Mouse (Mus musculus) common myeloid progenitor, adult 5-6 weeks (primary cell): ENCODE data around the gene Vmn1r107. TPM values are rescaled to one million over a fixed set of nuclear protein-coding genes. Genes with fewer than 3 reads are reported as not detected.
"Not testable (repeated sequence)": the region's sequence is repeated elsewhere in the genome, so short reads cannot be mapped to it uniquely, and the experiment has no call there.

Experiments
- ATAC-seq: replicated peaks from 2 replicates; pipeline ENCODE4 v1.8.0; 2016; ENCODE audit warnings: low read depth, mild to moderate bottlenecking, moderate TSS enrichment, inconsistent platforms; ENCODE audit not compliant: poor library complexity, severe bottlenecking
- total RNA-seq: library from RNA; stranded (forward); fragments of 200-1000, 187-1606 nt; gene quantifications from 2 replicates; pipeline ENCODE4 v1.2.3, GENCODE M21; 2017

The Vmn1r107 gene
- not detected in 2 replicates for total RNA-seq

DNA sequence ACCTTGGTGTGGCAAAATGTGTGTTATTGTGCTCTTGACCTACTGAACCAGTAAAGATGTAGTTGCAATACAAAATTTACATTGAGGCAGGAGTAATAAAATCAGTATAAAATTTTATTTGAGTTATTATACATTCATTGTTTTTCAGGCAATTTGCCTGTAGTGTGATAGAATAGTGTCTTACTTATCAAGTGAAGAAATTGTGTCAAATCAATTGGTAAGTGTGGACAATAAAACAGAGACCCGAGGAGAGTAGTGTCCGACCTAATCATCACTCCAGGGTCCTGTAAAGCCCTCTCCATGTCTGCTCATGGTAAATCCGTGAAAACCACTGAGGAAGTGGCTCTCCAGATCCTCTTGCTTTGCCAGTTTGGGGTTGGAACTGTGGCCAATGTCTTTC is at the start of gene Vmn1r107:
TSS of gene Vmn1r107 (plus strand) at position 301 of the 400 bp plus-strand sequence.
- ATAC-seq, result not testable (repeated sequence)

DNA sequence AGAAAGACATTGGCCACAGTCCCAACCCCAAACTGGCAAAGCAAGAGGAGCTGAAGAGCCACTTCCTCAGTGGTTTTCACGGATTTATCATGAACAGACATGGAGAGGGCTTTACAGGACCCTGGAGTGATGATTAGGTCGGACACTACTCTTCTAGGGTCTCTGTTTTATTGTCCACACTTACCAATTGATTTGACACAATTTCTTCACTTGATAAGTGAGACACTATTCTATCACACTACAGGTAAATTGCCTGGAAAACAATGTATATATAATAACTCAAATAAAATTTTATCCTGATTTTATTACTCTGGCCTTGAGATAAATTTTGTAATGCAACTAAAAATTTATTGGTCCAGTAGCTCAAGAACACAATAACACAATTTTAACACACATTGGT is 34.4 kb downstream of the Vmn1r107 start, which contains the start of gene Vmn1r111:
TSS of gene Vmn1r111 (minus strand) at position 101 of the 400 bp plus-strand sequence.
- ATAC-seq, result not testable (repeated sequence)

Other genes with a start within 250 kb of the Vmn1r107 start
- not detected in 2 replicates for gene Vmn1r101, start 226.3 kb upstream of the Vmn1r107 start, total RNA-seq
- gene Gm10670, start 194.0 kb upstream of the Vmn1r107 start, total RNA-seq, result not detected in 2 replicates
- not detected in 2 replicates for gene Vmn1r103, start 158.4 kb upstream of the Vmn1r107 start, total RNA-seq
- not detected in 2 replicates for gene Vmn1r104, start 135.1 kb upstream of the Vmn1r107 start, total RNA-seq
- not detected in 2 replicates for gene Gm5726, start 123.2 kb upstream of the Vmn1r107 start, total RNA-seq
- not detected in 2 replicates for gene Gm4141, start 92.7 kb upstream of the Vmn1r107 start, total RNA-seq
- not detected in 2 replicates for gene Gm4513, start 69.9 kb upstream of the Vmn1r107 start, total RNA-seq
- not detected in 2 replicates for gene Vmn1r111, start 34.3 kb downstream of the Vmn1r107 start, total RNA-seq
- not detected in 2 replicates for gene Gm10668, start 61.7 kb downstream of the Vmn1r107 start, total RNA-seq
- not detected in 2 replicates for gene Vmn1r112, start 102.3 kb downstream of the Vmn1r107 start, total RNA-seq
- gene Vmn1r113, start 118.4 kb downstream of the Vmn1r107 start, total RNA-seq, result not detected in 2 replicates
- not detected in 2 replicates for gene Vmn1r114, start 143.3 kb downstream of the Vmn1r107 start, total RNA-seq
- not detected in 2 replicates for gene Vmn1r115, start 176.1 kb downstream of the Vmn1r107 start, total RNA-seq
- gene Vmn1r116, start 203.3 kb downstream of the Vmn1r107 start, total RNA-seq, result not detected in 2 replicates
- not detected in 2 replicates for gene Vmn1r117, start 215.2 kb downstream of the Vmn1r107 start, total RNA-seq
- gene Vmn1r118, start 243.4 kb downstream of the Vmn1r107 start, total RNA-seq, result not detected in 2 replicates